11 mouse cellular contexts compared by ENCODE assay signal in genomic region chr11:57654977-57655397, GRCm38 (mm10). TPM values are rescaled to one million over a fixed set of nuclear protein-coding genes. Genes with fewer than 3 reads are reported as not detected.
DNase-seq lines count a peak whose midpoint lies in the region; ATAC-seq and TF ChIP-seq lines count a peak whose summit lies in the region.
"Had no signal": no experiment of that assay in that cellular context is flagged by ENCODE, and none has a peak within 500 bp of the region (broad histone marks: within the 10 kb centered on the region; RNA-seq: fewer than 3 reads in every experiment).

No protein-coding gene starts in this region.

- no peak overlapping the region for H3K4me2 ChIP-seq in lung, embryonic 14.5 days
- H3K4me2 ChIP-seq: midbrain, embryonic 15.5 days had no signal

- no peaks in the 10 kb centered on the region for H3K9me3 ChIP-seq in lung, embryonic 14.5 days (ENCODE audit: low read depth, low read length)
- H3K9me3 ChIP-seq: midbrain, embryonic 15.5 days had no signal

- peak; percentile 60 for ATAC-seq in lung, embryonic 14.5 days (ENCODE audit: insufficient read depth)
- ATAC-seq in erythroblast, adult 5-6 weeks (replicated peaks; ENCODE audit: low FRiP score, poor library complexity, severe bottlenecking), result peak; percentile 71
- ATAC-seq in megakaryocyte-erythroid progenitor cell, adult 5-6 weeks (replicated peaks; ENCODE audit: low FRiP score, low TSS enrichment, poor library complexity, severe bottlenecking), result peak; percentile 79
- ATAC-seq in CD4-positive, CD25-positive, alpha-beta regulatory T cell, adult 4 months, result no peak
- ATAC-seq: activated CD4-positive, CD25-positive, alpha-beta regulatory T cell, adult 4 months; midbrain, embryonic 15.5 days had no signal

- H3K27me3 ChIP-seq in lung, embryonic 14.5 days (ENCODE audit: insufficient read depth, low read length), result no peaks in the 10 kb centered on the region
- H3K27me3 ChIP-seq: midbrain, embryonic 15.5 days had no signal

- H3K4me1 ChIP-seq in lung, embryonic 14.5 days (ENCODE audit: insufficient read depth), result peaks cover 4% of the 10 kb centered on the region; the same call in 1 of the 2 replicates
- no peaks in the 10 kb centered on the region; the same call in 1 of the 2 replicates for H3K4me1 ChIP-seq in lung, adult 2 months (ENCODE audit: control insufficient read depth, insufficient read depth, low read length)

- peak; percentile 54 for DNase-seq in embryo, embryonic 10.5 days (ENCODE audit: low spot score)
- no peak for DNase-seq in embryo, embryonic 11 days
- DNase-seq in lung, embryonic 14.5 days, result peak; percentile 56
- no peak for DNase-seq in lung, adult 2 months
- DNase-seq in right cerebral cortex, adult 2 months (ENCODE audit: low spot score in 2 of 2), result no peak
- DNase-seq: cerebellum, postnatal 25 days had no signal

- no peak overlapping the region for H3K9ac ChIP-seq in lung, embryonic 14.5 days
- H3K9ac ChIP-seq: midbrain, embryonic 15.5 days had no signal

- TF ChIP-seq POLR2A in lung, adult 2 months (IDR thresholded peaks at IDR 0.05; ENCODE audit: borderline replicate concordance, extremely low read depth, low read depth, low read length), result no peak

- TF ChIP-seq CTCF in lung, embryonic 14.5 days (IDR thresholded peaks at IDR 0.05; ENCODE audit: low read depth), result no peak
- no peak for TF ChIP-seq CTCF in lung, adult 2 months (IDR thresholded peaks at IDR 0.05; ENCODE audit: insufficient read depth, low read length)

- 44% methylated on average over 5 of the region's 5 CpGs for WGBS in lung, embryonic 14.5 days
- 45% methylated on average over 5 of the region's 5 CpGs for WGBS in lung, adult 2 months

- no peaks in the 10 kb centered on the region for H3K36me3 ChIP-seq in lung, embryonic 14.5 days (ENCODE audit: insufficient read depth)
- H3K36me3 ChIP-seq: midbrain, embryonic 15.5 days had no signal

- no peak overlapping the region for H3K27ac ChIP-seq in lung, embryonic 14.5 days (ENCODE audit: low read depth)
- H3K27ac ChIP-seq: midbrain, embryonic 15.5 days had no signal

- no peak overlapping the region for H3K4me3 ChIP-seq in lung, embryonic 14.5 days (ENCODE audit: low read depth, low read length)
- no peak overlapping the region for H3K4me3 ChIP-seq in lung, adult 2 months (replicated peaks; ENCODE audit: extremely low read depth, low read depth, low read length)
- H3K4me3 ChIP-seq: midbrain, embryonic 15.5 days had no signal

RNA-seq across cellular contexts. Expression of gene Galnt10, which starts 9.7 kb away (rescaled TPM):
- 11.2 and 11.9 TPM in 2 replicates for polyA plus RNA-seq in lung, embryonic 14.5 days (2014; fragmentation: Nextera tagmentation; extraction: Ambion mirVana)
- polyA plus RNA-seq in lung, adult 2 months (2012; rRNA removed), result 6.4 and 8.1 TPM in 2 replicates
- total RNA-seq in erythroblast, adult 5-6 weeks (2015; ENCODE audit: low replicate concordance), result 39.4 and 43.5 TPM in 2 replicates
- 102 and 103 TPM in 2 replicates for total RNA-seq in erythroblast, adult 5-6 weeks (2017; ENCODE audit: low replicate concordance)
- 12.3 and 15.4 TPM in 2 replicates for total RNA-seq in megakaryocyte-erythroid progenitor cell, adult 5-6 weeks (2014; fragmentation: Nextera tagmentation)
- total RNA-seq in megakaryocyte-erythroid progenitor cell, adult 5-6 weeks (2017), result 11.1 and 14.3 TPM in 2 replicates
- 1 to 10 TPM; 7.4 to 8.3 TPM for polyA plus RNA-seq in CD4-positive, CD25-positive, alpha-beta regulatory T cell, adult 4 months (2017; shearing (Covaris generic))

Comparison
In these comparisons a context has a peak if more than half of its experiments do, and no peak if none do; other contexts are left out.
1. DNase-seq: peak in embryo, embryonic 10.5 days (single experiment) and lung, embryonic 14.5 days (single experiment); none in embryo, embryonic 11 days (single experiment), lung, adult 2 months (single experiment) and right cerebral cortex, adult 2 months (0 of 2).